Mouse (Mus musculus): ENCODE data around the gene Osbpl6.

The Osbpl6 gene

GRCm38 (mm10) chr2:76412924-76413323 lies 6.6 kb downstream of the Osbpl6 start:
- in situ Hi-C loops (cut with MboI; ENCODE audit: unreplicated experiment in 2 of 2) = no loop called here

- in situ Hi-C loops (cut with MboI; ENCODE audit: unreplicated experiment in 2 of 2) = no loop called here
These were observed 11.3 kb downstream of the Osbpl6 start for GRCm38 (mm10) chr2:76417446-76418141.

DNA sequence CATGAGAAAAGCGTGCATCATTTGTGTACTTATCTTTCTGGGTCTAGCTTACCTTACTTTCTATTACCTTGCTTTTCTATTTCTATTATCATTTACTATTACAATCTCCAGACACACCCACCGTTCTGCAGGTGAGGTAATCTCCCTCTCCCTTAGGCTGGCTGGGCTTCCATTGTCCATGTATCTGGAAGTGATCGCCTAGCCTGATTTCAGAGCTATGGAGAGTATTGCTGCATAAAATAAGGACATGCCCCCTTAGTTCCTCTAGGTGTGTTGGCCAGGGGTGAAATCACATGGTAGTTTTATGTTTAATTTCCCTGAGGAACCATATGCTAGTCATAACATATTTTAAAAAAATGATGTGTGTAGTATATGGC lies 11.8 kb downstream of the Osbpl6 start:
- in situ Hi-C loops (cut with MboI; ENCODE audit: unreplicated experiment in 2 of 2) = no loop called here

DNA sequence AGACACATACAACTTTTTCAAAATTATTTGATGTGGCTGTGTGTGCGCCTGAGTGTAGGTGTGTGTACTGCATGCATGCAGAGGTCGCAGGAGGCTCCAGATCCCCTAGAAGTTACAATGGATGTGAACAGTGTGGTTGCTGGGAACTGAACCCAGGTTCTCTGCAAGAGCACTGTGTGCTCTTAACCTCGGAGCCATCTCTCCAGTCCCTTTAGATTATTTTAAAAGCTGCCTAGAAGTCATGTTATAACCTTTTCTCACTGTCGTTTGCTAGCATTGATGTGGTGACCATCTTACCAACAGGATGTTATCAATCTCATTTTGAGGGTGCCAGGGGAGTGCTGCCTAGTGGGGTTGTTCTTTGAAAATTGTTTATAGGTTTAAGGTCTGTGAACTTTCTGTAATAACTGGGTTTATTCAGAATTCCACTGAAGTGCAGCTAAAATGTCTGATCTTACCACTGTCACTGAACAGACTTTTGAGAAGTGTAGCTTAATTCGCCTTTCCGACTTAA lies 15.2 kb downstream of the Osbpl6 start:
- in situ Hi-C loops (cut with MboI; ENCODE audit: unreplicated experiment in 2 of 2) = no loop called here

DNA sequence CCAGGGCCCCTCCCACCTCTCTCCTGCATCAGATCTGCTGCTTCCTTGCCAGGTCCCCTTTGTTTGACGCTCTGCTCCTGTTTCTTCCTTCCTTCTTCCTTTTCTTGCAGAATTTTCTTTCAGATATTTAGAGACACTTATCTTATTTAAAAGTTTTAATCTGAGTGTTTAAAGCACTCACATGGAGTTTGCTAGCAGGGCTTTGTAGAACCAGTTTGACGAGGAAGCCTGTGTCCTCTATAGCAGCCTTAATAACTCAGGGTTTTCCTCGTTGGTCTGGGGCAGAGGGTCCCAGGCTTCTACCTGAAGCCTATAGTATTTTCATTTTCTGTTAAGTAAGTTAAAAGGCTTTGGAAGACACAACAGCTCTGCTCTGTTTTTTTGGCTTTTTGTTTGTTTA lies 20.5 kb downstream of the Osbpl6 start:
- in situ Hi-C loops (cut with MboI; ENCODE audit: unreplicated experiment in 2 of 2) = no loop called here

GRCm38 (mm10) chr2:76429318-76429717 lies 23.0 kb downstream of the Osbpl6 start:
- in situ Hi-C loops (cut with MboI; ENCODE audit: unreplicated experiment in 2 of 2) = no loop called here

DNA sequence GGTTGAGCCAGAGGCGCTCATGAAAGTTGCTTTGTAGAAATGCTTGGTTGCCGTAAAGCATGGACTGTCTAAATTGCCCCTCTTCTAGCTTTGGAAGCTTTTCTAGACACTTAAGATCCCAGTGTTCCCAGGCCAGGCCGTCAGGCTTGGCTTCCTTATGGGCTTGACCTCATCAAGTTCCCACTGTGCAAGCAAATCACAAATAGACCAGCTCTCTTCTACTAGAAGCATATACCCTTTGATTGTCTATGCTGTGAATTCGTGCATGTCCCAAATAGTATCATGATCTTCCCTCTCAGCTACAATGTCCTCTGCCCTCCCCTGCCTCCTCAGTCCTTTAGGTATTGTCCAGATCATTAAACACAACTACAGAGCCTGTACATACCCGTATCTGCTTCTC lies 23.5 kb downstream of the Osbpl6 start:
- in situ Hi-C loops (cut with MboI; ENCODE audit: unreplicated experiment in 2 of 2) = no loop called here

- in situ Hi-C loops (cut with MboI; ENCODE audit: unreplicated experiment in 2 of 2) = no loop called here
These were observed 24.2 kb downstream of the Osbpl6 start for GRCm38 (mm10) chr2:76430539-76430938.

GRCm38 (mm10) chr2:76434224-76434623 lies 27.9 kb downstream of the Osbpl6 start:
- in situ Hi-C loops (cut with MboI; ENCODE audit: unreplicated experiment in 2 of 2) = no loop called here

DNA sequence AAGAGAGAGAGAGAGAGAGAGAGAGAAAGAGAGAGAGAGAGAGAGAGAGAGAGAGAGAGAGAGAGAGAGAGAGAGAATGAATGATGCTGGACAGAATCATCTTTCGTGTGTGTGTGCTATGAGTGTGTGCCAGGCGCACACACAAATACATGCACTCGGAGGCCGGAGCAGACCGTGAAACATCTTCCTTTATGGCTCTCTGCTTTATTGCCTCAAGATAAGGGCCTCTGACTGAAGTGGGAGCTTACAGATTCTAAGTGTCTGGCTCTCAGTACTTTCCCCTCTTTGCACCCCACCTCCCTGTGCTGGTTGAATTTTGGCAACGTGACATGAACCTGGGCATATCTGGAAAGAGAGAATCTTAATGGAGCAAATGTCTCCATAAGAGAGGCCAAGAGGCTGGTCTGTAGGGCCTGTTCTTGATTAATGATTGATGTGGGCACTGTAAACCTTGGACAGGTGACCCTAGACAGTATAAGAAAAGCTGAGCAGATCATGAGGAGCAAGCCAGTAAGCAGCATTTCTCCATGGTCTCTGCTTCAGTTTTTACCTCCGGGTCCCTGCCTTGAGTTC lies 29.4 kb downstream of the Osbpl6 start:
- in situ Hi-C loops (cut with MboI; ENCODE audit: unreplicated experiment in 2 of 2) = no loop called here

DNA sequence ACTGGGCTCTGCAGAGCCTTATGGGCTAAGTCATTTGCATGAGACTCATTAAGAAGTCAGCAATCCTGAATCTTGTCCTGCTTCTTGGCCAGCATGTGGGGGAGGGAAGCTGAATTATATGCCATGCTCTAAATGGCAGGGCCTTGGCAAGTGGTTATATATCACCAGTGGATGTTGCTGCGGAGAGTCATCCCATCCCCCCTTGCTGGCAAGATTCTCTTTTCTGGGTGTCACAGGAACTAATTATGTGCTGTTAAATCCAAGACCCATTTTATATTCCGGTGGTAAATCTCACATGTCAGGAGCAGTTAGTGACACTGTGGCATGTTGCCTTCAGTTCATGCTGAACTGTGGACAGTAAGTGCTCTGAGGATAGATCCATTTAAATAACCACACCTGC lies 31.1 kb downstream of the Osbpl6 start:
- in situ Hi-C loops (cut with MboI; ENCODE audit: unreplicated experiment in 2 of 2) = no loop called here

- in situ Hi-C loops (cut with MboI; ENCODE audit: unreplicated experiment in 2 of 2) = no loop called here
These were observed 33.2 kb downstream of the Osbpl6 start for GRCm38 (mm10) chr2:76439540-76439939.

GRCm38 (mm10) chr2:76442086-76442485 lies 35.8 kb downstream of the Osbpl6 start:
- in situ Hi-C loops (cut with MboI; ENCODE audit: unreplicated experiment in 2 of 2) = no loop called here

GRCm38 (mm10) chr2:76449836-76450355 lies 43.6 kb downstream of the Osbpl6 start:
- in situ Hi-C loops (cut with MboI; ENCODE audit: unreplicated experiment in 2 of 2) = no loop called here

GRCm38 (mm10) chr2:76466723-76467122 lies 60.4 kb downstream of the Osbpl6 start:
- in situ Hi-C loops (cut with MboI; ENCODE audit: unreplicated experiment in 2 of 2) = no loop called here

DNA sequence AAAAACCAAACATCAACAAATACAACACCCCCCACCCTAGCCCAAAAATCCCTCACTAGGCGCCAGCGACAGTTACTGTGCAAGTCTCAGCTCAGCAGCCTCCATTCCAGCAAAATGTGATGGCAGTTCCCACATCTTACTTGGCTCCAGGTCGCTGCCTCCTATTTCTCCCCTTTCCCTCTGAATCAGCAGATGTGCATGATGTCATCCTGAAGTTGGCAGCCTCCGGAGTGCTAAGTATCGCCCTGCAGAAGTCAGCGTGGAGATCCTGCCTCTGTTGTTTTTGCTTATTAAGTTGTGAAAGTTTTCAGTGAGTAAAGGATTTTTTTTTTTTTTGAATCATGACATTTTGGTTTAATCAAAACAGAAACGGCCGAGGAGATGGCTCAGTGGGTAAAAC lies 61.9 kb downstream of the Osbpl6 start:
- in situ Hi-C loops (cut with MboI; ENCODE audit: unreplicated experiment in 2 of 2) = no loop called here

- in situ Hi-C loops (cut with MboI; ENCODE audit: unreplicated experiment in 2 of 2) = no loop called here
These were observed 62.9 kb downstream of the Osbpl6 start for GRCm38 (mm10) chr2:76469091-76469750.

DNA sequence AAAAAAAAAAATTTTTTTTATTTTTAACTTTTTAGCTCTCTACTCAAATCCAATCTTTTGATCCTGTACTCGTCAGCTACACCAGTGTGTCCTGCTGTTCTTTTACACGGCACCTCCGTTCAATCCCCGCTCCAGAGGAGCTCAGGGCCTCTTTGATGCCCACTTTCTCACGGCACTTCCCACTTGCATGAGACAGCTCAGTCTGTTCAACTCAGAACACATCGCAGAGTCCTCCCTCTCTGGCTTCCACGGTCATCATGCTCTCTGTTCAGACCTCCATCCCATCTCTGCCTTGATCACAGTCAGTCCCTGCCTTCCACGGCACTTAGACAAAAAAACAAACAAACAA lies 63.4 kb downstream of the Osbpl6 start:
- in situ Hi-C loops (cut with MboI; ENCODE audit: unreplicated experiment in 2 of 2) = no loop called here

- in situ Hi-C loops (cut with MboI; ENCODE audit: unreplicated experiment in 2 of 2) = no loop called here
These were observed 64.1 kb downstream of the Osbpl6 start for GRCm38 (mm10) chr2:76470391-76470790.

DNA sequence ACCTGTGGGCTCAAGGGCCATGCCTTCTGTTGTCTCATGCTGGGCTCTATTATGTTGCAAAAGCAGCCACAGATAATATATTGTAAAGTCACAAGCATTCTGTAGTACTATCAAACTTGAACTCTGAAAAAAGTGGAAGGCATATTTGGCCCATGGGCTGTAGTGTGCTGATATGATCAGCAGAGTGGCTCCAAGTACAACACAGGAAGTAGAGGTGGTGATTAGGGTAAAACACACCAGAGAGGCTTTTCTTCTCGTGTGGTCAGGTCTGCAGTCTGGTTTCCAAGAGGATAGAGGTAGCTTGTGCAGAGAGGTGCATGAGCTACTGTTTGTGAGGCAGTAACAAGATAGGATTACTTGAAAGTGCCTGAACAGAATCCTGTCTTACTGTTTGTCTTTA lies 69.5 kb downstream of the Osbpl6 start:
- in situ Hi-C loops (cut with MboI; ENCODE audit: unreplicated experiment in 2 of 2) = no loop called here

GRCm38 (mm10) chr2:76488764-76489163 lies 82.5 kb downstream of the Osbpl6 start:
- in situ Hi-C loops (cut with MboI; ENCODE audit: unreplicated experiment in 2 of 2) = no loop called here

DNA sequence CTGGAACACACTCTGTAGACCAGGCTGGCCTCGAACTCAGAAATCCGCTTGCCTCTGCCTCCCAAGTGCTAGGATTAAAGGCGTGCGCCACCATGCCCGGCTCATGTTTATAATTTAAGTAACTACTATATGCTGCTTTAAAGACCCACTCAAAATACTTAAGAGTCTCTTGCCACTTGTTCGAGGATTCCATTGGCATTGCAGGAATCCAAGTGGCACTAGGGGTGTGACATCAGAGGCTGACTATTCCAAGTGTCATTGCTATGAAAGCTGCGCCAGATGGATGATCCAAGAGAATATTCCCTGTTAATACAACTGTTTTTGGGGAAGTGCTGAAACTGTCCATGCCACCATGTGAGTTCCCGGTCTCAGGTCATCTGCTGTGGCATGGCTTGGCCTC lies 83.9 kb downstream of the Osbpl6 start:
- in situ Hi-C loops (cut with MboI; ENCODE audit: unreplicated experiment in 2 of 2) = no loop called here
